Mouse (Mus musculus) C2C12 (cell line): ENCODE measurements around the gene Creb3l4.

Experiments used
- CTCF ChIP-seq: IDR thresholded peaks from one replicate; pipeline ENCODE4 v1.5.1; 2011; ENCODE audit not compliant: control insufficient read depth, insufficient read depth, insufficient read length
- MYOD1 ChIP-seq: IDR thresholded peaks from one replicate; pipeline ENCODE4 v1.6.1; 2011; ENCODE audit warnings: low read depth; ENCODE audit not compliant: control insufficient read depth, insufficient read length
- MYOG ChIP-seq: IDR thresholded peaks from one replicate; pipeline ENCODE4 v1.6.1; 2011; ENCODE audit not compliant: control insufficient read depth, insufficient read length; ENCODE audit errors: extremely low read depth
- USF1 ChIP-seq: IDR thresholded peaks from one replicate; pipeline ENCODE4 v1.6.1; 2011; ENCODE audit warnings: low read depth, mild to moderate bottlenecking, control low read depth, moderate library complexity

DNA sequence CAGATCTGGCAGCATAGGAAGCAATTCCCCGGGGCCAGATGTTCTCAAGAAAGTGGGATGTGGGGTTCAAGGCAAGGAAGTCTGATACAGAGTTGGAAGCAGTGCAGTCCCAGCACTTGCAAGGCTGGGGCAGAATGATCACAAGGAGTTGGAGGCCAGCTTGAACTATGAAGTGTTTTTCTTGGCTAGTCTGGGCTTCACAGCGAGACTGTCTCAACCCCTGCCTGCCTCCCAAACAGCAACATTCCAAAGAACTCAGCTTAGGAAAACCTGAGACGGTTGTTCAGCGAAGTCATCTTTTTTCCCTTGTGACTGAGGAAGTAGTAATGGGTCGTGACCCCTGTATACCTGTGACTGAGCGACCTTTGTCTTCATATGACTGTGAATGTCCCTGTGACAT is 7.5 kb upstream of the Creb3l4 start:
- TF ChIP-seq CTCF (no peak), MYOD1 (no peak), USF1 (no peak), MYOG (no peak)
